Mouse (Mus musculus) embryonic fibroblast, embryonic 13.5 days (primary cell): Measurements from ENCODE around the gene Grik2. TPM values are rescaled to one million over a fixed set of nuclear protein-coding genes. Genes with fewer than 3 reads are reported as not detected.
"Not testable (repeated sequence)": the region's sequence is repeated elsewhere in the genome, so short reads cannot be mapped to it uniquely, and the experiment has no call there.

Experiments
- H3K27ac ChIP-seq: 2 replicates; pipeline ENCODE4 v1.5.1; 2012; ENCODE audit warnings: low read length, control low read depth, inconsistent platforms; ENCODE audit not compliant: insufficient read depth
- H3K4me1 ChIP-seq: 2 replicates; pipeline ENCODE4 v1.6.1; 2011; ENCODE audit warnings: low read length; ENCODE audit not compliant: control insufficient read depth, insufficient read depth
- H3K4me3 ChIP-seq: 2 replicates; pipeline ENCODE4 v1.5.1; 2011; ENCODE audit warnings: mild to moderate bottlenecking, control low read depth, low read length; ENCODE audit not compliant: insufficient read depth
- CTCF ChIP-seq: IDR thresholded peaks from 2 replicates; pipeline ENCODE4 v1.5.1; 2011; ENCODE audit warnings: mild to moderate bottlenecking, control low read depth, low read length, moderate library complexity, borderline replicate concordance; ENCODE audit not compliant: insufficient read depth
- POLR2A ChIP-seq: IDR thresholded peaks from 2 replicates; pipeline ENCODE4 v1.6.1; 2011; ENCODE audit warnings: low read depth, mild to moderate bottlenecking, control low read depth, low read length, moderate library complexity
- polyA plus RNA-seq: library from polyadenylated mRNA; stranded (reverse); fragments of >200 nt; gene quantifications from 2 replicates; pipeline ENCODE4 v1.2.4, GENCODE M21; 2011; ENCODE audit warnings: low read depth; ENCODE audit not compliant: missing spikeins, insufficient read length

The Grik2 gene
- polyA plus RNA-seq, 1 experiment = not detected

DNA sequence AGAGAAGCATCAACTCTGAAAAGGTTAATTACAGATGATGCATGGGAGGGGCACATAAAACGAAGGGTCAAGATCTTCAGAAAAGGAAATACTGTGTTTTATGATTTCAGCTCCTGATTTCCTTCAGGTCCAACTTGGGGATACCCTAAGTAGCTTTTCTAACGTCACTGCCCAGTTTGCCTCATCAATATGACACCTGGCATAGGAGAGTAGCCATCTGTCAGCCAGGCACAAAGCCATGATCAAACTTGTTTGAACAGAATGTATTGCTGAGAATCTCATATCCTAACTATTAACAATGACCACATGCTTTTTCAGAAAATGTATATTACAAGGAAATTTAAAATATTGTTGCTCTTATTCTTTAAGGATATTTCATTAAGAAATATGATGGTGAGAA, 406.7 kb downstream of the Grik2 start:
- H3K27ac ChIP-seq = no peak overlapping the region

DNA sequence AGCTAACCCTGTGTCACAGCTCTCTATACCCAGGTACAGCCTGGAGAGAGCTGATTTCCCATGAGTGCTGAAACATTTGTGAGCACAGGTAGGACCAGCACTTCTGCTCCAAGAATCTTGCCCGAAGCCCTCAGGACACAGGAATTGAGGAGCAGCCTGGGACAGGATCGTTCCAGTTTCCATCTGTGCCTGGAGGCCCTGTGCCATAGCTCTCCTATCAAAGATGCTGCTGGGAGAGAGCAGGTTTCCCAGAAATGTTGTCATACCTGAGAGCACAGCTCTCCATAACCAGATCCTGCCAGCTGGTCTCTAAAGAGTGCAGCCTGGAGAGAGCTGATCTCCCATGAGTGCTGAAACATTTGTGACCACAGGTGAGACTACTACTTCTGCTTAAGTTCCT, 420.0 kb downstream of the Grik2 start:
- H3K4me1 ChIP-seq = no peaks in the 10 kb centered on the region
- TF ChIP-seq CTCF (no peak), POLR2A (no peak)
- H3K27ac ChIP-seq = no peak overlapping the region

More for the DNA sequence above, 406.7 kb downstream of the Grik2 start:
- Histone ChIP-seq H3K4me1 (no peaks in the 10 kb centered on the region), H3K4me3 (no peak overlapping the region)
- TF ChIP-seq CTCF = no peak

GRCm38 (mm10) chr10:49365262-49365661, 423.3 kb downstream of the Grik2 start:
- TF ChIP-seq POLR2A (no peak), CTCF (no peak)
- H3K27ac ChIP-seq = no peak overlapping the region
- H3K4me3 ChIP-seq = no peak overlapping the region

More for the DNA sequence above, 420.0 kb downstream of the Grik2 start:
- H3K4me3 ChIP-seq = no peak overlapping the region

DNA sequence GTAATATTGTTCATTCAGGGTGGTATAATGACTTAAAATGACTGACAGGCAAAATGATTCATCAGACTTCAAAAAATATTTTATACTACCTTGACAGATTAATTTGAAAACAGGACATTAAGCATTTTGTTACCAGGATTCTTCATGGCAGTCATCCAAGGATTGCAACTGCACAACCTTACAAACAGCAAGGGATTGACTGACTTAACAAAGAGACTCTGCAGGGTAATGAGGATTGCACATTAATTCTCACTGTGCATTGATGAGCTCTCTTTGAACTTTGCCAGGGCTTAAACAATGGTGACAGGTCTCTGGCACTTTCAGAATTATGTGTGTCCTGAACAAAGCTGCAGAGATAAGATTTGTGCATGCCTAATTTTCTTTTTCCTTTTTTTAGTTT, 466.2 kb downstream of the Grik2 start:
- no peak overlapping the region for H3K27ac ChIP-seq
- TF ChIP-seq CTCF = no peak
- no peak for TF ChIP-seq POLR2A
- no peak overlapping the region for H3K4me3 ChIP-seq
- H3K4me1 ChIP-seq = no peaks in the 10 kb centered on the region

More at GRCm38 (mm10) chr10:49365262-49365661, 423.3 kb downstream of the Grik2 start:
- H3K4me1 ChIP-seq = no peaks in the 10 kb centered on the region

DNA sequence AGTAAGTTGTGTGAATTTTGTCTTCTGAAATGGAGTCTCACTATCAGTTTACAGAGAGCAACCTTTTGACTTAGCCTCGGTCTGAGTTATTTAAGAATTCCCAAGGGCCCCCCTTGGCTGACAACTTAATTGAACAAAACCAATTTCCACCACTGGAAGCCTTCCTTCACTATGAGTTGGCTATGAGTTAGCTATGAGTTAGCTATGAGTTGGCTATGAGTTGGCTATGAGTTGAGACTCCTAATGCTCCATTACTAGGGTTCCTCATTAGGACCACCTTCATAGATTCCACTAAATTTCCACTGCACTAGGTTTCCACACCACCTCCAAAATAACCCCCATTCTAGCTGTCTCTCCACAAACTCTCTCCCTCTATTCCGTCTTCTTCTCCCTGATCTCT, 468.7 kb downstream of the Grik2 start:
- H3K4me3 ChIP-seq = no peak overlapping the region
- no peaks in the 10 kb centered on the region for H3K4me1 ChIP-seq
- TF ChIP-seq POLR2A (no peak), CTCF (no peak)
- H3K27ac ChIP-seq = peak overlapping the region; percentile 47; the same call in 1 of the 2 replicates

- Histone ChIP-seq H3K4me3 (no peak overlapping the region), H3K4me1 (no peaks in the 10 kb centered on the region), H3K27ac (no peak overlapping the region)
- no peak for TF ChIP-seq CTCF
Observed at GRCm38 (mm10) chr10:49256247-49256939, 532.2 kb downstream of the Grik2 start.

GRCm38 (mm10) chr10:49237356-49237755, 551.2 kb downstream of the Grik2 start:
- not testable (repeated sequence) for H3K4me3 ChIP-seq, H3K27ac ChIP-seq, H3K4me1 ChIP-seq

DNA sequence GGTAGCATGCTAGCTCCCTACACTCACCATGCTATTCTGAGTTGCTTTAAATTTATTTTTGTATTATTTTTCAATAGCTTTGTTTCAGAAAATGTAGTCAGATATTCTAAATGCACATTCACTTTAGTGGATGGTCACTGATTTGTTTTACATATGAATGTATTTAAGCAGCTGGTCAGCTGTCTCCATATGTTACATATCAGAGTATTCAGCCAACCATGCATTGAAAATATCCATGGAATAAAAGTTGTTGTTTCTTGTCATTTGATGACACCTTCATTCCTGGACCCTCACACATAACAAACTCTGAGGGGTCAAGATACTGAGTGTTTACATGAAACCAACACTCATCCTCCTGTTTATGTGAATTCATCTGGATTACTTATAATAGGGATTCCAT, 551.7 kb downstream of the Grik2 start:
- H3K4me3 ChIP-seq, H3K27ac ChIP-seq, H3K4me1 ChIP-seq: not testable (repeated sequence)

GRCm38 (mm10) chr10:49220096-49220495, 568.5 kb downstream of the Grik2 start:
- no peak for TF ChIP-seq CTCF
- TF ChIP-seq POLR2A = no peak
- Histone ChIP-seq H3K4me1 (no peaks in the 10 kb centered on the region), H3K4me3 (no peak overlapping the region), H3K27ac (no peak overlapping the region)

GRCm38 (mm10) chr10:49219631-49220030, 568.9 kb downstream of the Grik2 start:
- Histone ChIP-seq H3K4me1 (no peaks in the 10 kb centered on the region), H3K4me3 (no peak overlapping the region), H3K27ac (no peak overlapping the region)
- no peak for TF ChIP-seq CTCF
- no peak for TF ChIP-seq POLR2A
